Mouse (Mus musculus) CD4-positive helper T cell, adult 2 months (primary cell): ENCODE data around the gene Gm21775.
"Not testable (repeated sequence)": the region's sequence is repeated elsewhere in the genome, so short reads cannot be mapped to it uniquely, and the experiment has no call there.

Source experiments
- DNase-seq: peaks from one replicate; pipeline ENCODE4 v3.0.0-alpha.2; 2012; ENCODE audit warnings: low read depth, missing footprints, low spot score

Gm21775 gene

GRCm38 (mm10) chrY:10553153-10553552 is at the start of gene Gm21775:
Gene Gm21775 (plus strand): TSS chrY:10553453.
- DNase-seq: not testable (repeated sequence)

GRCm38 (mm10) chrY:10535942-10536341 is 17.3 kb upstream of the Gm21775 start, which contains the start of gene Gm20737:
Gene Gm20737 (minus strand): TSS chrY:10536042.
- DNase-seq: not testable (repeated sequence)
